Mouse (Mus musculus) layer of hippocampus, adult 18-20 months (tissue): ENCODE data around the gene Stil. TPM values are rescaled to one million over a fixed set of nuclear protein-coding genes. Genes with fewer than 3 reads are reported as not detected.

Experiments
- DNase-seq, 2 experiments: peaks; one replicate each; pipeline ENCODE4 v3.0.0; 2022; ENCODE audit warnings: low spot score in 2 of 2
- total RNA-seq, 2 experiments: library from RNA; stranded (reverse); gene quantifications; 2 replicates each; pipeline ENCODE4 v1.2.3; 2021

The Stil gene
- total RNA-seq, 2 experiments from 2014 or later, result 0.15 to 0.20 TPM

- no peak for DNase-seq
These were observed 79.2 kb downstream of the Stil start for GRCm38 (mm10) chr4:115078892-115079820.

GRCm38 (mm10) chr4:115079821-115080349 lies 79.9 kb downstream of the Stil start:
- DNase-seq, result no peak

DNA sequence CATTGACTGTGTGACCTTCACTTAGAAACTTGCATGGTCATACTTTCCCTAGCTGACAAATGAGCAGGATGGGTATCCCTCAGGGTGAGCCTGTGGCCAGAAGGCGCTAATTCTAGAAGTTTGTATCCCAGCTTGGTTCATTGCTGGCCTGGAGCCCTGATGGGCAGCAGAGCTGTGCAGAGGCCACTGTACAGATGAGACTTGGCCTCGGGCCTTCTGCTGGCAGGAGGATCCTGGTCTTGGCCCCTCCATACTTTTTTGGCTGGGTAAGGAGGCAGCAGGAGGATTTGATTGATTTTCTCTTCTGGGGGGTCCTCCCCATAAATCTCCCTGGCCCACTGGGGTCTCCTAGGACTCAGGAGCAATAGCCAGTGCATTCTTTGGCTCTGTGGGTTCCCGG lies 83.1 kb downstream of the Stil start:
- no peak for DNase-seq

DNA sequence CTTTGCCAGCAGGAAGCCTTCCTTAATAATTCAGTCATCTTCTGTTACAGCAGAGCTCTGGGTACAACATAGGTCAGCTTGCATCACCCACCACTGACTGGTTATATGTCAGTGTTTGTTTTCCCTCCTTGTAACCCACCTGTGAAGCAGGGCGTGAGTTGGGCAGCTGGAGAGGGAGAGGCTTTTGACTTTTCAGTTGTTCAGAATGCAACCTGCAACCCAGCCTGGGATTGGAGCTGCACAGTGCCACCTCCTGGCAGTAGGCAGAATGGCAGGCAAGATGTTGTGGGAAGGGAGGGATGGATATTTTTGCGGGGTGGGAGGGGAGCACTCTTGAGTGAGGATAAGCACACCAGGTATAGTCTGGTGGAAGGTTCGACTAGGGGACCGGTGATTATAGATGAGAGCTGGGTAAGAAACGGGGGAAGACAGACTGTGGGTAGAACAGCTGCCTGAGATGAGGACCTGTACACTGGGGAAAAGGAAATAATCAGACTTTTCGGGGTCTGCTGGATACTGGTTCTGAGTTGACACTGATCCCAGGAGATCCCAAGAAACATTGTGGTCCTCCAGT lies 85.7 kb downstream of the Stil start:
- DNase-seq, result peak in 1 of 2 experiments; percentile 56

DNA sequence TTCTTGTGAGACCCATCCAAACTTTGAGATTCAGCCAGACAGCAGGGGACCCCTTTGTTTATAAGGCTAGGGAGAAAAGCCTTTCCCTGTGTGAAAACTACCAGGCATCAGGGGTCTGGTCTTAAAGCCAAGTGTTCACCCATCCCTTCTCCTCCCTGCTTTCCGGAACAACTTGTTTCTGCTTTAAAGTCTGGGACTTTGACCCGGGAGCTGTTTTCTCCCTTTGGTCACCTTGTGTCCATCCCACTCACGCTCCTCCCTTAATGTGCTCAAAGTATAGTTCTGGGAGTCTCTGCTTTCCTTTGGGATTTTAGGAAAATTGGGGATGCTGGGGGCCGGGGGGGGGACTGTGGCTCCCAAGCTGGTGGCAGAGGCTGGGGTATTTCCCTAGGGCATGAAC lies 86.3 kb downstream of the Stil start:
- no peak for DNase-seq

- no peak for DNase-seq
These were observed 86.9 kb downstream of the Stil start for GRCm38 (mm10) chr4:115086763-115087415.

DNA sequence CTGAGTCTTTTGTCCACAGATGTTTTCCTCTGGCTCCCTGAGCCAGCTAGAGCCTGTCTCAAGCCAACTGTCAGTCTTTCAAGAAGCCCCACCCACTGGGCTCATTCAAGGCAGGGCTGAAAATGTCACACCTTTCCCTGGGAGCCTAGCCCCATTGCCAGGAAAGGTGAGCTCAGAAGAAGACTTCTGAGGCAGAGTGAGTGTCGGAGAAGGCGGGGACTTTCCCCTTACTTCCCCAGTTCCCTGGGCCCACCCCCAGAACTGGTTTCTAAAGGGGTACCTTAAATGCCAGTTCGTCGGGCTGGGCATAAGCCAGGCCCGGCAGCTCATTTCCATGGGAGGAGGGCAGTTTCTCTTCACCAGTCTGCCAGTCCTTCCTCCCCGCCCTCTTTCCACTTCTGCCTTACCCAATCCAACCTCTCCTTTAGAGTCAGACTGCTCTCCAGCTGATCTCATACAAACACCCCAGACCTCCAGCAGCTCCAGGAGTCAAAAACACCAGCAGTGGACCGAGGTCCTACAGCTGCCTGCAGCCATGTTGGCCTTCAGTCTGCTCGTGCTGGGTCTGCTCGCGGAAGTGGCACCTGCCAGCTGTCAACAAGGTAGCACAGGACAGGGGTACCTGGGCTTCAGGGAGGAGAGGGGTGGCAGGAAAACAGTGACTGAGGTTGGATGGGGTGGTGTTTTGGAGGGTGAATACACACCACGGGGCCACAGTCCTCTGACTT lies 88.8 kb downstream of the Stil start, which contains the start of gene Pdzk1ip1:
TSS of gene Pdzk1ip1 (plus strand) at position 98 of the 728 bp plus-strand sequence.
- DNase-seq, result no peak

DNA sequence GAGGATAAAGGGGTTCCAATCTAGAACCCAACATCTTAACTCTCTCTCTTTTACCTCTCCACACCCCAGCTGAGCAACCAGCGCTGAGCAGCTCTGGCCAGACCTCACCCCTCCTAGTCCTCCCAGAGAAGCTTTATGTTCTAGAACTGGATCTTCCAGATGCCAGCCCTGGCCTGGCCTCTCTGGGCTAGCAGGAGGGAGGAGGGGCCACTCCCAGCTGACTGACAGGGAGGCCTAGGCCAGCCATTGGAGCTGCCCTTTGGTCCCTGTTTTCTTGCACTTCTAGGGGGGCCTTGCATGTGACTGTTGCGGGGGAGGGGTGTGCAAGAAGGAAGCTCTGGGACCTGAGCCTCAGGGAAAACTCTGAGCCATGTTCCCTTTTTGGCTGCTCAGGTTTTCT lies 90.6 kb downstream of the Stil start:
- DNase-seq, result no peak

DNA sequence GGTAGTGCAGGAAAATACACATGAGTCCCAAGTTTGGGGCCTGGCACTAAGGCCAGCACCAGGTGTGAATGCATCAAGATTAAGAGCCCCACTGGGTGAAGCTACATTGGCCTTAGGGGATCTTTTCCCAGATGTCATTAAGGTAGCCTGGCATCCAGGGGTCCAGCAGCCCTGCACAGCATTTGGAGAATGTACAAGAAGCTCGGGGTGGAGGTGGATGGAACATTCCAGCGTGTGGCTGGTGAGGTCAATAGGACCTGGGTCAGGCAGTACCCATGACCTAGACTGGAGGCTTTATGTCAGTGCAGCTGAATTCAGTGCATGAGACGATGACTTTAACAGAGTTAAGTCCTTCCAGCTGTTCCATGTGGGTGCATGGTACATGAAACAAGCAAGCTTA lies 91.8 kb downstream of the Stil start:
- no peak for DNase-seq

Other genes starting within 250 kb of the Stil start
- not detected for gene Gm12830, start 178.4 kb upstream of the Stil start, total RNA-seq
- under 1 TPM; 0.20 to 0.27 TPM for gene Foxd2, start 91.3 kb upstream of the Stil start, total RNA-seq
- not detected for gene Foxe3, start 74.1 kb upstream of the Stil start, total RNA-seq
- gene Cmpk1, start 12.9 kb upstream of the Stil start, total RNA-seq, result 10 to 100 TPM; 64.1 to 68.5 TPM
- 1 to 10 TPM in 1 of 2 experiments, under 1 TPM in 1; 0.84 to 1.3 TPM for gene Tal1, start 56.3 kb downstream of the Stil start, total RNA-seq
- gene Pdzk1ip1, start 88.5 kb downstream of the Stil start, total RNA-seq, result under 1 TPM; 0.41 to 0.67 TPM
- 1 to 10 TPM; 6.7 to 7.5 TPM for gene Cyp4x1, start 134.1 kb downstream of the Stil start, total RNA-seq
- gene Cyp4a29, start 241.9 kb downstream of the Stil start, total RNA-seq, result not detected